In genomic region chr16:94882111-94882510, GRCm38 (mm10) we compare ENCODE assay signal across 24 mouse cellular contexts.
A peak's percentile ranks its signal among the peaks of the same experiment; 100 is the strongest.
DNase-seq lines count a peak whose midpoint lies in the region; ATAC-seq and TF ChIP-seq lines count a peak whose summit lies in the region.
"Had no signal": no experiment of that assay in that cellular context is flagged by ENCODE, and none has a peak within 500 bp of the region (broad histone marks: within the 10 kb centered on the region; RNA-seq: fewer than 3 reads in every experiment).

No protein-coding gene starts in this region.

- H3K4me3 ChIP-seq in cortical plate, adult 2 months (ENCODE audit: insufficient read depth, low read length) = no peak overlapping the region
- H3K4me3 ChIP-seq: forebrain, embryonic 15.5 days; heart, embryonic 13.5 days; limb, embryonic 13.5 days; liver, embryonic 12.5 days; midbrain, embryonic 12.5 days had no signal

- TF ChIP-seq CTCF in cortical plate, adult 2 months (IDR thresholded peaks at IDR 0.05; ENCODE audit: extremely low read depth, insufficient read depth, low read length) = no peak

- peaks cover 23% of the 10 kb centered on the region for H3K4me1 ChIP-seq in cortical plate, adult 2 months (ENCODE audit: control insufficient read depth, insufficient read depth, low read length)
- H3K4me1 ChIP-seq: heart, embryonic 13.5 days; liver, embryonic 12.5 days; midbrain, embryonic 12.5 days had no signal

- no peak for ATAC-seq in megakaryocyte, adult 5-6 weeks (ENCODE audit: poor library complexity, severe bottlenecking)
- ATAC-seq: activated CD4-positive, CD25-positive, alpha-beta regulatory T cell, adult 4 months; forebrain, embryonic 15.5 days; intestine, postnatal 0 days; liver, embryonic 12.5 days had no signal

- intact Hi-C loops in left cerebral cortex, postnatal 36 days (cut with DNase I) = loop anchor here (1.0 to 5.0 kb wide), 3 partner anchors 49 to 113 kb away; no protein-coding TSS in a partner anchor

- no peak for TF ChIP-seq POLR2A in cortical plate, adult 2 months (IDR thresholded peaks at IDR 0.05; ENCODE audit: extremely low read depth, insufficient read depth, low read length)

- H3K27ac ChIP-seq in cortical plate, adult 2 months (ENCODE audit: insufficient read depth, low read length) = peak overlapping the region; percentile 86; the same call in 1 of the 2 replicates
- H3K27ac ChIP-seq: forebrain, embryonic 15.5 days; heart, embryonic 13.5 days; limb, embryonic 13.5 days; liver, embryonic 12.5 days; midbrain, embryonic 12.5 days had no signal

- DNase-seq in left cerebral cortex, adult 18-20 months (ENCODE audit: low spot score in 2 of 2) = peak; percentile 54 to 75
- DNase-seq in left cerebral cortex, adult 11 months (ENCODE audit: low spot score) = no peak
- DNase-seq in frontal cortex, adult 2 months (ENCODE audit: extremely low spot score in 1 of 2, low spot score in 1 of 2) = peak; percentile 56 to 66
- peak; percentile 63 to 74 for DNase-seq in left cerebral cortex, postnatal 36 days (ENCODE audit: low spot score in 2 of 2)
- DNase-seq in neural tube, embryonic 10.5 days (ENCODE audit: extremely low spot score, low spot score) = no peak
- DNase-seq: adrenal gland, postnatal 10 days; cerebellum, adult 8-10 months; cerebellum, postnatal 36 days; gastrocnemius, postnatal 25 days; heart, adult 18-20 months; heart, postnatal 14 days; kidney, postnatal 25 days; lung, adult 18-20 months; lung, postnatal 10 days; spleen, adult 18-20 months had no signal

Comparison
In these comparisons a context has a peak if more than half of its experiments do, and no peak if none do; other contexts are left out.
1. DNase-seq: peak in left cerebral cortex, adult 18-20 months (2 of 2), frontal cortex, adult 2 months (2 of 2) and left cerebral cortex, postnatal 36 days (2 of 2); none in left cerebral cortex, adult 11 months (single experiment) and neural tube, embryonic 10.5 days (single experiment).